Mouse (Mus musculus): ENCODE results near the gene Fam20b.
"Not testable (repeated sequence)": the region's sequence is repeated elsewhere in the genome, so short reads cannot be mapped to it uniquely, and the experiment has no call there.

Fam20b gene

GRCm38 (mm10) chr1:156671921-156672320 is 47.0 kb downstream of the Fam20b start:
- DNase-seq (ENCODE audit: low read depth, low spot score), result no peak

GRCm38 (mm10) chr1:156669208-156669983 is 49.5 kb downstream of the Fam20b start:
- no peak for DNase-seq (ENCODE audit: low read depth, low spot score)

- DNase-seq (ENCODE audit: low read depth, low spot score), result no peak
These were observed 50.3 kb downstream of the Fam20b start for GRCm38 (mm10) chr1:156668602-156669001.

- no peak for DNase-seq (ENCODE audit: low read depth, low spot score)
These were observed 51.6 kb downstream of the Fam20b start for GRCm38 (mm10) chr1:156667141-156667926.

- DNase-seq (ENCODE audit: low read depth, low spot score), result no peak
These were observed 53.1 kb downstream of the Fam20b start for GRCm38 (mm10) chr1:156665777-156666176.

- DNase-seq (ENCODE audit: low read depth, low spot score), result not testable (repeated sequence)
These were observed 58.1 kb downstream of the Fam20b start for GRCm38 (mm10) chr1:156660660-156661236.

GRCm38 (mm10) chr1:156659906-156660659 is 58.8 kb downstream of the Fam20b start:
- no peak for DNase-seq (ENCODE audit: low read depth, low spot score)

- DNase-seq (ENCODE audit: low read depth, low spot score), result no peak
These were observed 60.2 kb downstream of the Fam20b start for GRCm38 (mm10) chr1:156658676-156659075.

GRCm38 (mm10) chr1:156657523-156657922 is 61.4 kb downstream of the Fam20b start:
- DNase-seq (ENCODE audit: low read depth, low spot score), result no peak

GRCm38 (mm10) chr1:156654735-156655530 is 64.0 kb downstream of the Fam20b start:
- no peak for DNase-seq (ENCODE audit: low read depth, low spot score)

- no peak for DNase-seq (ENCODE audit: low read depth, low spot score)
These were observed 66.6 kb downstream of the Fam20b start for GRCm38 (mm10) chr1:156652189-156652822.

- no peak for DNase-seq (ENCODE audit: low read depth, low spot score)
These were observed 68.3 kb downstream of the Fam20b start for GRCm38 (mm10) chr1:156650631-156651030.

GRCm38 (mm10) chr1:156648705-156649104 is 70.2 kb downstream of the Fam20b start:
- no peak for DNase-seq (ENCODE audit: low read depth, low spot score)

GRCm38 (mm10) chr1:156645971-156646370 is 72.9 kb downstream of the Fam20b start:
- no peak for DNase-seq (ENCODE audit: low read depth, low spot score)

- DNase-seq (ENCODE audit: low read depth, low spot score), result no peak
These were observed 73.9 kb downstream of the Fam20b start for GRCm38 (mm10) chr1:156644780-156645523.

GRCm38 (mm10) chr1:156644061-156644460 is 74.8 kb downstream of the Fam20b start:
- no peak for DNase-seq (ENCODE audit: low read depth, low spot score)

- no peak for DNase-seq (ENCODE audit: low read depth, low spot score)
These were observed 76.1 kb downstream of the Fam20b start for GRCm38 (mm10) chr1:156642813-156643212.

- no peak for DNase-seq (ENCODE audit: low read depth, low spot score)
These were observed 77.1 kb downstream of the Fam20b start for GRCm38 (mm10) chr1:156641808-156642207.

GRCm38 (mm10) chr1:156640577-156640976 is 78.3 kb downstream of the Fam20b start:
- DNase-seq (ENCODE audit: low read depth, low spot score), result no peak

- no peak for DNase-seq (ENCODE audit: low read depth, low spot score)
These were observed 79.4 kb downstream of the Fam20b start for GRCm38 (mm10) chr1:156639455-156639854.
